Mouse (Mus musculus): ENCODE measurements around the gene Olfr487.
"Not testable (repeated sequence)": the region's sequence is repeated elsewhere in the genome, so short reads cannot be mapped to it uniquely, and the experiment has no call there.

The Olfr487 gene

GRCm38 (mm10) chr7:108214536-108214935 lies at the start of gene Olfr487:
Gene Olfr487 (minus strand): TSS chr7:108214636.
- DNase-seq = not testable (repeated sequence)

GRCm38 (mm10) chr7:108258247-108258646 lies 43.8 kb upstream of the Olfr487 start, which contains the start of gene Olfr488:
Gene Olfr488 (minus strand): TSS chr7:108258347.
- no peak for DNase-seq

- no peak for DNase-seq
Observed at GRCm38 (mm10) chr7:108233551-108233950, 19.1 kb upstream of the Olfr487 start.

- no peak for DNase-seq
Observed at GRCm38 (mm10) chr7:108196938-108197337, 17.5 kb downstream of the Olfr487 start.

GRCm38 (mm10) chr7:108196337-108196736 lies 18.1 kb downstream of the Olfr487 start:
- DNase-seq = not testable (repeated sequence)

GRCm38 (mm10) chr7:108192714-108193113 lies 21.7 kb downstream of the Olfr487 start:
- not testable (repeated sequence) for DNase-seq

- DNase-seq = not testable (repeated sequence)
Observed at GRCm38 (mm10) chr7:108191196-108191595, 23.2 kb downstream of the Olfr487 start.

GRCm38 (mm10) chr7:108185237-108185636 lies 29.2 kb downstream of the Olfr487 start:
- DNase-seq = not testable (repeated sequence)

GRCm38 (mm10) chr7:108184401-108184800 lies 30.0 kb downstream of the Olfr487 start:
- not testable (repeated sequence) for DNase-seq

- DNase-seq = not testable (repeated sequence)
Observed at GRCm38 (mm10) chr7:108172642-108173041, 41.8 kb downstream of the Olfr487 start, which contains the start of gene Olfr486. Gene Olfr486 (minus strand): TSS chr7:108172742.

GRCm38 (mm10) chr7:108159771-108160170 lies 54.7 kb downstream of the Olfr487 start, which contains the start of gene Olfr485:
Gene Olfr485 (minus strand): TSS chr7:108159871.
- DNase-seq = no peak

Measured in retina, postnatal 1 day (tissue).